Mouse (Mus musculus) lung, embryonic 16.5 days (tissue): ENCODE results near the gene Slc22a6. TPM values are rescaled to one million over a fixed set of nuclear protein-coding genes. Genes with fewer than 3 reads are reported as not detected.
A peak's percentile ranks its signal among the peaks of the same experiment; 100 is the strongest.

Experiments
- ATAC-seq: fragments of 200-750 bp; cut with Nextera tagmentation; 2 replicates; pipeline ENCODE4 v1.8.0; 2017; ENCODE audit warnings: low read depth, mild to moderate bottlenecking, moderate library complexity
- H3K27ac ChIP-seq: fragments of 300-500 bp; sonication (generic); 2 replicates; pipeline ENCODE4 v1.5.1; 2014; ENCODE audit warnings: mild to moderate bottlenecking, control low read depth, low read length
- H3K27me3 ChIP-seq: fragments of 300-500 bp; sonication (generic); 2 replicates; pipeline ENCODE4 v1.6.1; 2014; ENCODE audit warnings: low read depth, low read length, mixed read lengths; ENCODE audit not compliant: control insufficient read depth, insufficient read depth
- H3K36me3 ChIP-seq: fragments of 300-500 bp; sonication (generic); 2 replicates; pipeline ENCODE4 v1.6.1; 2014; ENCODE audit warnings: low read length; ENCODE audit not compliant: control insufficient read depth, insufficient read depth
- H3K4me1 ChIP-seq: fragments of 300-500 bp; sonication (generic); replicated peaks from 2 replicates; pipeline ENCODE4 v1.6.1; 2014; ENCODE audit warnings: low read length, mixed read lengths; ENCODE audit not compliant: control insufficient read depth, insufficient read depth
- H3K4me2 ChIP-seq: fragments of 300-500 bp; sonication (generic); 2 replicates; pipeline ENCODE4 v1.6.1; 2014; ENCODE audit warnings: low read depth, low read length, control low read depth
- H3K4me3 ChIP-seq: fragments of 300-500 bp; sonication (generic); 2 replicates; pipeline ENCODE4 v1.5.1; 2014; ENCODE audit warnings: mild to moderate bottlenecking, low read length, control low read depth
- H3K9ac ChIP-seq: fragments of 300-500 bp; sonication (generic); 2 replicates; pipeline ENCODE4 v1.6.1; 2014; ENCODE audit warnings: low read length, control low read depth
- H3K9me3 ChIP-seq: fragments of 300-500 bp; sonication (generic); 2 replicates; pipeline ENCODE4 v1.6.1; 2016; ENCODE audit warnings: low read length; ENCODE audit not compliant: control insufficient read depth
- WGBS: fragments of 180-500 bp; shearing (Covaris S2); extraction: QIAGEN DNeasy Blood & Tissue Kit; methylation state at CpG from one replicate; pipeline ENCODE4 v1.1.7; 2014; 5-methylcytosine and 5-hydroxymethylcytosine counted together
- polyA plus RNA-seq: library from polyadenylated mRNA; unstranded; fragments of >200 nt; fragmentation: Nextera tagmentation; extraction: Ambion mirVana; gene quantifications from 2 replicates; pipeline ENCODE4 v1.2.1, GENCODE M21; 2015

Gene Slc22a6
- polyA plus RNA-seq, 1 experiment from 2014 or later: not detected

- no peaks in the 10 kb centered on the region for H3K9me3 ChIP-seq
- WGBS: 31% methylated on average over 10 of the region's 10 CpGs
- H3K36me3 ChIP-seq: no peaks in the 10 kb centered on the region
- H3K4me2 ChIP-seq: peak overlapping the region; percentile 30; the same call in 1 of the 2 replicates
- H3K4me1 ChIP-seq: peaks cover 8% of the 10 kb centered on the region
- H3K27me3 ChIP-seq: no peaks in the 10 kb centered on the region
- no peak overlapping the region for H3K27ac ChIP-seq
- H3K9ac ChIP-seq: no peak overlapping the region
- H3K4me3 ChIP-seq: no peak overlapping the region
- peak; percentile 27; the same call in 1 of the 2 replicates for ATAC-seq
Measured at GRCm38 (mm10) chr19:8663911-8664421, 46.1 kb downstream of the Slc22a6 start.

GRCm38 (mm10) chr19:8664859-8665258 lies 47.0 kb downstream of the Slc22a6 start:
- no peaks in the 10 kb centered on the region for H3K9me3 ChIP-seq
- no peak overlapping the region for H3K27ac ChIP-seq
- H3K4me1 ChIP-seq: peaks cover 8% of the 10 kb centered on the region
- H3K27me3 ChIP-seq: no peaks in the 10 kb centered on the region
- H3K4me3 ChIP-seq: no peak overlapping the region
- no peak for ATAC-seq
- H3K9ac ChIP-seq: no peak overlapping the region
- H3K4me2 ChIP-seq: no peak overlapping the region
- no peaks in the 10 kb centered on the region for H3K36me3 ChIP-seq
- 84% methylated on average over 3 of the region's 3 CpGs for WGBS

GRCm38 (mm10) chr19:8665746-8666145 lies 47.9 kb downstream of the Slc22a6 start:
- H3K4me2 ChIP-seq: no peak overlapping the region
- no peaks in the 10 kb centered on the region for H3K36me3 ChIP-seq
- no peak for ATAC-seq
- no peak overlapping the region for H3K4me3 ChIP-seq
- no peaks in the 10 kb centered on the region for H3K9me3 ChIP-seq
- no peaks in the 10 kb centered on the region for H3K27me3 ChIP-seq
- H3K27ac ChIP-seq: no peak overlapping the region
- H3K4me1 ChIP-seq: peaks cover 8% of the 10 kb centered on the region
- WGBS: 60% methylated on average over 5 of the region's 5 CpGs
- H3K9ac ChIP-seq: no peak overlapping the region

GRCm38 (mm10) chr19:8672859-8673258 lies 55.0 kb downstream of the Slc22a6 start:
- Histone ChIP-seq H3K4me3 (no peak overlapping the region), H3K9me3 (no peaks in the 10 kb centered on the region), H3K4me2 (no peak overlapping the region), H3K36me3 (no peaks in the 10 kb centered on the region), H3K27me3 (no peaks in the 10 kb centered on the region), H3K4me1 (no peaks in the 10 kb centered on the region), H3K9ac (no peak overlapping the region), H3K27ac (no peak overlapping the region)
- whole genome bisulfite sequencing: 78% methylated on average over 3 of the region's 3 CpGs
- ATAC-seq: no peak

GRCm38 (mm10) chr19:8673336-8674063 lies 55.7 kb downstream of the Slc22a6 start:
- Histone ChIP-seq H3K4me1 (no peaks in the 10 kb centered on the region), H3K4me3 (no peak overlapping the region), H3K9ac (no peak overlapping the region), H3K27me3 (no peaks in the 10 kb centered on the region), H3K27ac (no peak overlapping the region), H3K9me3 (no peaks in the 10 kb centered on the region), H3K36me3 (no peaks in the 10 kb centered on the region), H3K4me2 (no peak overlapping the region)
- 34% methylated on average over 9 of the region's 9 CpGs for WGBS
- no peak for ATAC-seq

Other genes starting within 250 kb of the Slc22a6 start
- gene Slc22a30, start 212.9 kb upstream of the Slc22a6 start, polyA plus RNA-seq: 0.11 TPM in 1 of 2 replicates, not detected in the other
- 0.09 and 0.11 TPM in 2 replicates for gene Slc22a8, start 26.8 kb upstream of the Slc22a6 start, polyA plus RNA-seq
- gene Chrm1, start 45.8 kb downstream of the Slc22a6 start, polyA plus RNA-seq: 0.10 and 0.21 TPM in 2 replicates
- 77.0 and 78.8 TPM in 2 replicates for gene Slc3a2, start 105.3 kb downstream of the Slc22a6 start, polyA plus RNA-seq
- gene Wdr74, start 117.8 kb downstream of the Slc22a6 start, polyA plus RNA-seq: 75.5 and 78.9 TPM in 2 replicates
- gene 1700092M07Rik, start 122.7 kb downstream of the Slc22a6 start, polyA plus RNA-seq: 0.83 and 2.7 TPM in 2 replicates
- 162 and 174 TPM in 2 replicates for gene Stx5a, start 123.4 kb downstream of the Slc22a6 start, polyA plus RNA-seq
- 186 and 190 TPM in 2 replicates for gene Nxf1, start 139.0 kb downstream of the Slc22a6 start, polyA plus RNA-seq
- 188 and 194 TPM in 2 replicates for gene Tmem223, start 153.0 kb downstream of the Slc22a6 start, polyA plus RNA-seq
- 88.2 and 89.7 TPM in 2 replicates for gene Tmem179b, start 156.4 kb downstream of the Slc22a6 start, polyA plus RNA-seq
- 24.0 and 26.0 TPM in 2 replicates for gene Taf6l, start 168.4 kb downstream of the Slc22a6 start, polyA plus RNA-seq
- gene Polr2g, start 180.5 kb downstream of the Slc22a6 start, polyA plus RNA-seq: 140 and 147 TPM in 2 replicates
- 5.5 and 5.6 TPM in 2 replicates for gene Zbtb3, start 184.5 kb downstream of the Slc22a6 start, polyA plus RNA-seq
- 55.2 and 56.5 TPM in 2 replicates for gene Ttc9c, start 201.3 kb downstream of the Slc22a6 start, polyA plus RNA-seq
- 4.4 and 5.0 TPM in 2 replicates for gene Hnrnpul2, start 202.0 kb downstream of the Slc22a6 start, polyA plus RNA-seq
- not detected in 2 replicates for gene AC129217.1, start 211.7 kb downstream of the Slc22a6 start, polyA plus RNA-seq
- gene Bscl2, start 219.4 kb downstream of the Slc22a6 start, polyA plus RNA-seq: 54.1 and 54.6 TPM in 2 replicates
- 2.8 and 3.3 TPM in 2 replicates for gene Gng3, start 221.2 kb downstream of the Slc22a6 start, polyA plus RNA-seq
- 1.6 and 1.7 TPM in 2 replicates for gene Lrrn4cl, start 232.7 kb downstream of the Slc22a6 start, polyA plus RNA-seq